Mouse (Mus musculus): ENCODE measurements around the gene Atxn2l.
"Not testable (repeated sequence)": the region's sequence is repeated elsewhere in the genome, so short reads cannot be mapped to it uniquely, and the experiment has no call there.

Gene Atxn2l

GRCm38 (mm10) chr7:126487617-126488385, 15.4 kb downstream of the Atxn2l start:
- not testable (repeated sequence) for DNase-seq

- DNase-seq = peak; percentile 96
Observed at GRCm38 (mm10) chr7:126487052-126487483, 16.2 kb downstream of the Atxn2l start, which contains the start of gene Tufm. Gene Tufm, plus strand, starts transcription at chr7:126487361.

GRCm38 (mm10) chr7:126482392-126482871, 20.8 kb downstream of the Atxn2l start:
- peak; percentile 79 to 87 for DNase-seq

GRCm38 (mm10) chr7:126481699-126482098, 21.5 kb downstream of the Atxn2l start:
- no peak for DNase-seq

- DNase-seq = peak; percentile 88 to 89
Observed at GRCm38 (mm10) chr7:126474993-126475581, 28.1 kb downstream of the Atxn2l start, which contains the start of gene Sh2b1. Gene Sh2b1, minus strand, starts transcription at chr7:126475424.

GRCm38 (mm10) chr7:126474486-126474955, 28.7 kb downstream of the Atxn2l start:
- peak in 1 of 2 experiments; percentile 37 for DNase-seq

GRCm38 (mm10) chr7:126473470-126474086, 29.7 kb downstream of the Atxn2l start:
- no peak for DNase-seq

GRCm38 (mm10) chr7:126472713-126473112, 30.5 kb downstream of the Atxn2l start:
- no peak for DNase-seq

GRCm38 (mm10) chr7:126472306-126472705, 30.9 kb downstream of the Atxn2l start:
- DNase-seq = no peak

- no peak for DNase-seq
Observed at GRCm38 (mm10) chr7:126471853-126472252, 31.4 kb downstream of the Atxn2l start.

- no peak for DNase-seq
Observed at GRCm38 (mm10) chr7:126471361-126471760, 31.9 kb downstream of the Atxn2l start.

- DNase-seq = no peak
Observed at GRCm38 (mm10) chr7:126470077-126470476, 33.2 kb downstream of the Atxn2l start.

GRCm38 (mm10) chr7:126467834-126468627, 35.2 kb downstream of the Atxn2l start:
- no peak for DNase-seq

GRCm38 (mm10) chr7:126467271-126467670, 36.0 kb downstream of the Atxn2l start:
- DNase-seq = peak; percentile 25 to 37

GRCm38 (mm10) chr7:126466707-126467106, 36.5 kb downstream of the Atxn2l start:
- no peak for DNase-seq

- no peak for DNase-seq
Observed at GRCm38 (mm10) chr7:126466116-126466515, 37.1 kb downstream of the Atxn2l start.

- DNase-seq = no peak
Observed at GRCm38 (mm10) chr7:126465246-126466030, 37.8 kb downstream of the Atxn2l start.

GRCm38 (mm10) chr7:126464836-126465235, 38.4 kb downstream of the Atxn2l start:
- no peak for DNase-seq

- DNase-seq = no peak
Observed at GRCm38 (mm10) chr7:126464121-126464520, 39.1 kb downstream of the Atxn2l start.

GRCm38 (mm10) chr7:126463547-126463946, 39.7 kb downstream of the Atxn2l start:
- DNase-seq = no peak

- no peak for DNase-seq
Observed at GRCm38 (mm10) chr7:126463004-126463403, 40.2 kb downstream of the Atxn2l start, which contains the start of gene Atp2a1. Gene Atp2a1, minus strand, starts transcription at chr7:126463108.

Data from cerebellum, postnatal 36 days (tissue).